Mouse (Mus musculus) central nervous system, embryonic 11.5 days (tissue): ENCODE measurements around the gene March2. TPM values are rescaled to one million over a fixed set of nuclear protein-coding genes. Genes with fewer than 3 reads are reported as not detected.

ENCODE experiments used
- polyA plus RNA-seq: library from polyadenylated mRNA; depleted of rRNA; stranded (reverse); fragments of >200 nt; gene quantifications from 2 replicates; pipeline ENCODE4 v1.2.3, GENCODE M21; 2012; rRNA removed

The March2 gene
- polyA plus RNA-seq: 35.1 and 48.1 TPM in 2 replicates

DNA sequence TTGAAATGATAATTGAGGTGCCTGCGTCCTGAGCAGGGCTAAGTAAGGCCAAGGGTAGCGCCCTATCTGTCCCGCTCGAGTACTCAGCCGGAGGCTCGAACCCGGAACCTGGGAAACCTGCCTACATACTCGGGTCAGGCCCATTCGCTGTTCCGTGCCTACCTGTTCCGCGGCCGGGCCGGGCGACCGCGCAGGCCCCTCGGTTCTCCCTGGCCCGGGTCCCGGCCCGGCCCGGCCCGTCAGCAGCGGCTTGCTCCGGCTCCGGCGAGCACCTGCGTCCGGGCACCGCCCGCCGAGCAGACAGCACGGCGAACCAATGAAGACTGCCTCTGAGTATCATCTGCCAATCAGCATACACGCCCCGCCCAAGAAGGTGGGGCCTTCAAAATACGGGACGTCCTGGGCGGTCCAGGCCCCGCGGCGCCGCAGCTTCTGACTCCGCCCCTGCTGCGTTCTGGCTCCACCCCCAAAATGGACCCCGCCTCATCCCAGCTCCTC lies at the start of gene March2:
Gene March2 (minus strand): TSS at position 287 of the 498 bp plus-strand sequence.

DNA sequence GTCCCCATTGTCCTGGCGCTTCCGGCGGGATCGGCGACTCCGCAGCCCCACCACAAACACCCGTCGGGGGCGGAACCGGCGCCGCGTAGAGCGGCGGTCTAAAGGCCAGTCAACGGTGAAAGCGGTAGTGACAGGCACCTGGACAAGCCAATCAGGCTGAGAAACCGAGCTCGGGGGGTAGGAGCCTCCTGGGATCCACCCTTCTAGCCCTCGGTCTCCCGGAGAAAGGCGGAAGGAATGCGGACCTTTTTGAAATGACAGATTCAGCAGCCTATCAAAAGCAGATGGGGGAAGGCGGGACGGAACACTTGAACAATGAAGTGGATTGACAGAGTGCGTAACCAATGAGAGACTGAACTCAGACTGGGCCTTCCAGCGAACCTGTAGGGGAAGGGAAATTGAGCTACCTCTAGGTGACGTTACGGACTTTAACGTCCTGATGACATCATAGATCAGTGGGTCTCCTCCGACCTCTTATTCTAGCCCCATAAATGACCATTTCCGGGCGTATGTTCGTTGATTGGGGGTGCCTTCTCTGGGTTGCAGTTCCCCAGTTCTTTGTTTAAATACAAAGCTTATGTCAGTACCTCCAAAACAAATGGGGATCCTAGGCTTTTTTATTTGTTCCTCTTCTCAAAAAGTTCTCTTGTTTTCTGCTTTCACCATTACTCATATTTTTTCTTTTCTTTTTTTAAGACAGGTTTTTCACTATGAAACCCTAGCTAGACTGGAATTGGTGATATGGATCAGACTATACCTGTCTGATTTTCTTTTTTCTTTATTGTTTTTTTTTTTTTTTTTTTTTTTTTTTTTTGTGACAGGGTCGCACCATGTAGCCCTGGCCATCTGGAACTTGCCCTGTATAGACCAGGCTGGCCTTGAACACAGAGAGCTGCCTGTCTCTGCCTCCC lies 42.0 kb upstream of the March2 start, which contains the start of gene Rab11b:
Gene Rab11b (minus strand): TSS at position 276 of the 911 bp plus-strand sequence.

DNA sequence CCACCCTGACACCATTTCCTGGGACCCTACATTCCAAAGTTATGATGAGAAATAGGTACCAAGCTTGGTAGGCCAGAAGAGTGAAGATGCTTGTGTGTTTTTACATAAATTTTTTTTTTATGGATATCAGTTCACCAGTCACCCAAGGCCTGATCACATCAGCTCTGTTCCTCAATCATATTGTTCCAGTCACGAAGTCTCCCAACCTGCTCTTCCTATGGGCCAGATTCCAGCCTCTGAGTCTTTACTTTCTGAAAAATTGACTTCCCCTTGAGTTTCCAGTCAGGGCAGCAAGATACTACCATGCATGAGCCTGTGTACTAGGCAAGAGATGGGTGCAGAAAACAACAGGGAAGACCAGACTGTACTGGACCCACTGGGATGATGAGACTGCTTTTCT lies 31.7 kb downstream of the March2 start, which contains the start of gene Hnrnpm:
Gene Hnrnpm (minus strand): TSS at position 101 of the 400 bp plus-strand sequence.

DNA sequence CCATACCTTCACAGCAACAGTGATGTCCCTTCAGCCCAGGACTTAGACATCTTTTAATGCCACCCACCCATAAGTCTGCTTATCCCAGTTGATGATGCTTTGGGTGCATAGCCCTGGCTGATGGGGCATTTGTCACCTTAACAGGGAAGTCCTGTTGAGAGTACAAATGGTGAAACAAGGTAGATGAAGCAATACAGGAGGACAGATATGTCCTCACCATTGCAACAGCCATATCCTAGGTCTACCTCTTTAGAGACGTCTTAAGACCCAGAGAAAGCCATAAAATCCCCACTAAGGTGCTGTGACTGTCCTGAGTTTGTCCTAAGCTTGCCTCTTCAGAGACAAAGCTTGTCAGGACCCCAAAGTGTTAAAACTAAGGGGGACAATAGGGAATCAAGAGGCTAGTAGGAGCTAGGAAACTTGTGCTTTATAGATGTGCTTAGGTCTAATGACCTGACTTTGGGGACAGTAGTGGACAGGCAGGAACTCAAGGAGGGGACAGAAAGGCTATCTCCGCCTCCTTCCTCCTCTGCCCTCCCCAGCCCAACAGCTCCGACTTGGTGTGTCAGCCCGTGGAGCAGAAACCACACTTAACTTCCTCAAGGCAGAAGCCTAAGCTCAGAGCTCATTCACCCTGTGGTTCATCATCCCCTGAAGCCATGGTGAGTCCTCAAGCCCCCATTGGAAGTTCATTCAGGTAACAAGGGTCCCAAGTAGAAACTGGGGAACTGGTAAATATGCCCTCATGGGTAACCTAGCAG lies 80.8 kb downstream of the March2 start, which contains the start of gene Pram1:
Gene Pram1 (plus strand): TSS at position 541 of the 761 bp plus-strand sequence.

Other genes with a start within 250 kb of the March2 start
- 78.9 and 124 TPM in 2 replicates for gene Adamts10, start 194.5 kb downstream of the March2 start, polyA plus RNA-seq
- 1.7 TPM in 2 replicates for gene Myo1f, start 163.0 kb downstream of the March2 start, polyA plus RNA-seq
- 46.5 and 72.9 TPM in 2 replicates for gene Zfp414, start 89.6 kb downstream of the March2 start, polyA plus RNA-seq
- gene Pram1, start 80.6 kb downstream of the March2 start, polyA plus RNA-seq: 0.60 and 0.77 TPM in 2 replicates
- gene Hnrnpm, start 31.8 kb downstream of the March2 start, polyA plus RNA-seq: 448 and 832 TPM in 2 replicates
- gene Rab11b, start 41.9 kb upstream of the March2 start, polyA plus RNA-seq: 229 and 347 TPM in 2 replicates
- gene Angptl4, start 63.2 kb upstream of the March2 start, polyA plus RNA-seq: 9.9 and 15.8 TPM in 2 replicates
- gene Kank3, start 91.8 kb upstream of the March2 start, polyA plus RNA-seq: 26.6 and 36.0 TPM in 2 replicates
- gene Rps28, start 105.9 kb upstream of the March2 start, polyA plus RNA-seq: 1,507 and 1,646 TPM in 2 replicates
- 204 and 305 TPM in 2 replicates for gene Ndufa7, start 105.9 kb upstream of the March2 start, polyA plus RNA-seq
- gene Cd320, start 124.4 kb upstream of the March2 start, polyA plus RNA-seq: 44.5 and 53.5 TPM in 2 replicates
- gene Gm7029, start 155.2 kb upstream of the March2 start, polyA plus RNA-seq: not detected in 2 replicates
- 69.2 and 101 TPM in 2 replicates for gene Kifc1, start 172.0 kb upstream of the March2 start, polyA plus RNA-seq
- gene Platr17, start 186.5 kb upstream of the March2 start, polyA plus RNA-seq: 0.31 and 0.34 TPM in 2 replicates
- gene Daxx, start 190.7 kb upstream of the March2 start, polyA plus RNA-seq: 44.9 and 59.5 TPM in 2 replicates
- 10.9 and 14.0 TPM in 2 replicates for gene Tapbp, start 197.2 kb upstream of the March2 start, polyA plus RNA-seq
- gene Zbtb22, start 197.2 kb upstream of the March2 start, polyA plus RNA-seq: 29.6 and 32.9 TPM in 2 replicates
- gene Rgl2, start 210.9 kb upstream of the March2 start, polyA plus RNA-seq: 130 and 228 TPM in 2 replicates
- 119 and 140 TPM in 2 replicates for gene Pfdn6, start 221.7 kb upstream of the March2 start, polyA plus RNA-seq
- gene Wdr46, start 222.0 kb upstream of the March2 start, polyA plus RNA-seq: 32.1 and 46.5 TPM in 2 replicates
- gene B3galt4, start 232.8 kb upstream of the March2 start, polyA plus RNA-seq: 4.3 and 4.7 TPM in 2 replicates
- 44.6 and 48.5 TPM in 2 replicates for gene Vps52, start 237.1 kb upstream of the March2 start, polyA plus RNA-seq
- 1,239 and 1,610 TPM in 2 replicates for gene Rps18, start 237.3 kb upstream of the March2 start, polyA plus RNA-seq